Mouse (Mus musculus): ENCODE measurements around the gene Vmn1r237. TPM values are rescaled to one million over a fixed set of nuclear protein-coding genes. Genes with fewer than 3 reads are reported as not detected.

The Vmn1r237 gene
- polyA plus RNA-seq (2016; fragmentation: Nextera tagmentation; extraction: Ambion mirVana) = not detected in 2 replicates

DNA sequence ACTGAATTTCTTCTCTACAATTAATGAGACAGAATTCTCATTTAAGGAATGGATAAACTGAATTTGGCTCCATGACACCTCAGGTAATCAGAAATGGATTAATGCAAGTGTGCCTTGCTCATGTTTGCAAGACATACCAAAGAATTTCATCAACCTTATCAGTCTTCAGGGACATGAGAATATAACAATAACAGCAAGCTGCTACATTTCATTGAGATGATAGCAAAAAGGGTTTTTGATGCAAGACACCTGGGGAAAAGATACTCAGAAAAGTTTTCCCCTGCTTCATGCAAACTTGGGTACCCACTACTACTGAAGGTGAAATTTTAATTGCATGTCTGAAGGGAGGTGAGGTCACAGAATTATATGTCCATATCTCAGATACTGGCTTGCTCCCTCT, at the start of gene Vmn1r237:
TSS of gene Vmn1r237 (plus strand) at position 301 of the 400 bp plus-strand sequence.
- H3K4me1 ChIP-seq = no peaks in the 10 kb centered on the region
- H3K27ac ChIP-seq (replicated peaks) = no peak within 1 kb of the TSS
- no peak for DNase-seq (ENCODE audit: low spot score)
- no peak within 1 kb of the TSS for H3K4me3 ChIP-seq
- no peaks in the 10 kb centered on the region for H3K36me3 ChIP-seq
- peaks cover 19% of the 10 kb centered on the region; the same call in 1 of the 2 replicates for H3K9me3 ChIP-seq (replicated peaks)
- H3K27me3 ChIP-seq (ENCODE audit: low read depth, poor library complexity, severe bottlenecking) = no peaks in the 10 kb centered on the region

DNA sequence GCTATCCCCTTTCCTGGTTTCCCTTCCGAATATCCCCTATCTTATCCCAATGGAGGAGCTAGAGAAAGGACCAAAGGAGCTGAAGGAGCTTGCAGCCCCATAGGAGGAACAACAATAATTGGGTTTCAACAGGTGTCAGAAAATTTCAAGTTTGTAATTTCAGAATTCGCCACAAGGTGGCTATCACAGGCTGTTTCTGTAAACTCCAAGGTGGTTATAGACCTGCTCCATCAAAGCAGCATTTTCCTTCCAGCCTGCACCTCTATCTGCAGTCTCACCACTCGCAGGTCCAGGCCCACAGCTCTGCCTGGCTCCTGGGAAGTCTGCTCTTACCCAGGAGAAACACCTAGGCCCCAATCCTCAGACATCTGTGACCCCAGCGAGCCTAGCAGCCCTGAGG, 39.6 kb upstream of the Vmn1r237 start:
- DNase-seq (ENCODE audit: low spot score) = no peak
- no peak overlapping the region for H3K4me3 ChIP-seq
- no peaks in the 10 kb centered on the region for H3K27me3 ChIP-seq (ENCODE audit: low read depth, poor library complexity, severe bottlenecking)
- peaks cover 15% of the 10 kb centered on the region; the same call in 1 of the 2 replicates for H3K9me3 ChIP-seq (replicated peaks)
- no peak overlapping the region for H3K27ac ChIP-seq (replicated peaks)
- no peaks in the 10 kb centered on the region for H3K4me1 ChIP-seq
- H3K36me3 ChIP-seq = no peaks in the 10 kb centered on the region
- 21% methylated on average over 4 of the region's 4 CpGs for WGBS

DNA sequence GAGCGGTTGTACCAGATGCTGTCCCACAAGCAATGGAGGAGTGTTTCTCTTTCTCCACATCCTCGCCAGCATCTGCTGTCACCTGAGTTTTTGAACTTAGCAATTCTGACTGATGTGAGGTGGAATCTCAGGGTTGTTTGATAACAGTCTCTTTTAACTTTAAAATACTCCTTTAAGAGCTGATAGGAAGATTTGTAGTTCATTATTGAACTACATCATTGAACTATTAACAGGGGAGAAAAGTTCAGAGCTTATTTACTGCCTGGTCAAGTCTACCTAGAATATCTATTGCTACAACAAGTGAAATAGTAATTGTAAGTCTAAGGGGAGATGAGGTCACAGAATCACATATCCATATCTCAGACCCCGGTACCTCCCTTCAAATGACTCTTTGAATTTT, 29.0 kb upstream of the Vmn1r237 start, which contains the start of gene Vmn1r236:
TSS of gene Vmn1r236 (plus strand) at position 301 of the 400 bp plus-strand sequence.
- H3K27me3 ChIP-seq (ENCODE audit: low read depth, poor library complexity, severe bottlenecking) = no peaks in the 10 kb centered on the region
- H3K27ac ChIP-seq (replicated peaks) = no peak within 1 kb of the TSS
- 78% methylated on average over 3 of the region's 3 CpGs for WGBS
- H3K9me3 ChIP-seq (replicated peaks) = peaks cover 13% of the 10 kb centered on the region
- H3K36me3 ChIP-seq = no peaks in the 10 kb centered on the region
- DNase-seq (ENCODE audit: low spot score) = no peak
- H3K4me3 ChIP-seq = no peak within 1 kb of the TSS
- no peaks in the 10 kb centered on the region for H3K4me1 ChIP-seq

DNA sequence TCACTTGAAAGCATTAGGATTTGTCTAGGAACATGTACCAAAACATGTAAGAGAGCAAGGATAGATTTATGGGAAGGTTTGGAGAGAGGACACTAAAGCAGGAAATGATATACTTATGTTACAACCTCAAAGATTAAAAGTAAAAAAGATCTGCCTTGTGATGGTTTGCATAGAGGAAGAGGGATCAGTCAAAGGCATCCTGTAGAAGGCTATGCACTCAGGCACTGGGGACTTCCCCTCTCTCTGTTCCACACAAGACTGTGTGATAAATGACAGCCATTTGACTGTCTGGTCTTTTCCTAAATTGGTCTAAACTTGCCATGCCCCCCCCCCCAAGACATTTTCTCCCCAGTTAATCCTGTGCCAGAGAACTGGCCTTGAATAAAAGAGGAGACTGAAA, 27.3 kb upstream of the Vmn1r237 start:
- no peak overlapping the region for H3K27ac ChIP-seq (replicated peaks)
- no peaks in the 10 kb centered on the region for H3K36me3 ChIP-seq
- H3K4me3 ChIP-seq = no peak overlapping the region
- peaks cover 14% of the 10 kb centered on the region for H3K9me3 ChIP-seq (replicated peaks)
- no peaks in the 10 kb centered on the region for H3K27me3 ChIP-seq (ENCODE audit: low read depth, poor library complexity, severe bottlenecking)
- no peaks in the 10 kb centered on the region for H3K4me1 ChIP-seq
- no peak for DNase-seq (ENCODE audit: low spot score)

DNA sequence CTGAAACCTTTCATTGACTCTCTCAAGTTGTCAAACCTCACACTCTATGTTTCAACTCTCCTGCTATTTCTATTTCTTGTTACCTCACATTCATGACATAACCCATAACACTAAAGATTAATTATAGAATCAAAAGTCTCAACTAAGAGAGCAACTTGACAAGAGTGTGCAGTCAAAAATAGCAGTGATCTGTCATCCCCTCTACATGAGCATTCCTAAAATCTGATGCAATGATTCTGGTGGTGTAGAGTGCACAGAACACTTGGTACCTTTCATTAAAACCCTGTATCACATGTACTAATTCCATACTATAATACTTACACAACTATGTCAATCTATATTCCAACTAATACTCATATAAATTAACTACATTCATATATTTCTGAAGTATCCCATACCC, 22.0 kb upstream of the Vmn1r237 start:
- H3K36me3 ChIP-seq = no peaks in the 10 kb centered on the region
- no peak for DNase-seq (ENCODE audit: low spot score)
- no peaks in the 10 kb centered on the region for H3K27me3 ChIP-seq (ENCODE audit: low read depth, poor library complexity, severe bottlenecking)
- no peak overlapping the region for H3K4me3 ChIP-seq
- no peaks in the 10 kb centered on the region for H3K4me1 ChIP-seq
- no peak overlapping the region for H3K27ac ChIP-seq (replicated peaks)
- peaks cover 9% of the 10 kb centered on the region; the same call in 1 of the 2 replicates for H3K9me3 ChIP-seq (replicated peaks)

Small RNAs within 50 kb of the gene (microRNA-seq; reads per million reads assigned to microRNA genes)
- not detected for gene Gm26384

Other genes starting within 250 kb of the Vmn1r237 start
- gene Vmn1r234, start 85.8 kb upstream of the Vmn1r237 start, polyA plus RNA-seq (2016; fragmentation: Nextera tagmentation; extraction: Ambion mirVana) = not detected in 2 replicates
- gene Vmn1r235, start 55.5 kb upstream of the Vmn1r237 start, polyA plus RNA-seq (2016; fragmentation: Nextera tagmentation; extraction: Ambion mirVana) = not detected in 2 replicates
- not detected in 2 replicates for gene Vmn1r236, start 28.9 kb upstream of the Vmn1r237 start, polyA plus RNA-seq (2016; fragmentation: Nextera tagmentation; extraction: Ambion mirVana)
- gene Zfp677, start 71.9 kb downstream of the Vmn1r237 start, polyA plus RNA-seq (2016; fragmentation: Nextera tagmentation; extraction: Ambion mirVana) = 2.1 and 2.4 TPM in 2 replicates
- 2.9 and 3.0 TPM in 2 replicates for gene Zfp54, start 111.4 kb downstream of the Vmn1r237 start, polyA plus RNA-seq (2016; fragmentation: Nextera tagmentation; extraction: Ambion mirVana)
- gene Zfp51, start 138.5 kb downstream of the Vmn1r237 start, polyA plus RNA-seq (2016; fragmentation: Nextera tagmentation; extraction: Ambion mirVana) = 13.3 and 13.4 TPM in 2 replicates
- gene Zfp53, start 177.1 kb downstream of the Vmn1r237 start, polyA plus RNA-seq (2016; fragmentation: Nextera tagmentation; extraction: Ambion mirVana) = 10.0 and 10.3 TPM in 2 replicates
- 1.7 and 2.2 TPM in 2 replicates for gene Zfp52, start 223.7 kb downstream of the Vmn1r237 start, polyA plus RNA-seq (2016; fragmentation: Nextera tagmentation; extraction: Ambion mirVana)